Mouse (Mus musculus) hindbrain, embryonic 13.5 days (tissue): ENCODE measurements around the gene Mrpl11. TPM values are rescaled to one million over a fixed set of nuclear protein-coding genes. Genes with fewer than 3 reads are reported as not detected.
"Not testable (repeated sequence)": the region's sequence is repeated elsewhere in the genome, so short reads cannot be mapped to it uniquely, and the experiment has no call there.

ENCODE experiments used
- ATAC-seq: fragments of 200-750 bp; cut with Nextera tagmentation; 2 replicates; pipeline ENCODE4 v1.8.0; 2017; ENCODE audit warnings: moderate TSS enrichment; ENCODE audit not compliant: low FRiP score
- H3K27ac ChIP-seq: fragments of 300-500 bp; sonication (generic); 2 replicates; pipeline ENCODE4 v1.5.1; 2015; ENCODE audit warnings: inconsistent platforms, mild to moderate bottlenecking, moderate library complexity
- H3K27me3 ChIP-seq: fragments of 300-500 bp; sonication (generic); 2 replicates; pipeline ENCODE4 v1.6.1; 2015; ENCODE audit warnings: mild to moderate bottlenecking, inconsistent platforms
- H3K36me3 ChIP-seq: fragments of 300-500 bp; sonication (generic); 2 replicates; pipeline ENCODE4 v1.6.1; 2015; ENCODE audit warnings: mild to moderate bottlenecking, inconsistent platforms
- H3K4me1 ChIP-seq: fragments of 300-500 bp; sonication (generic); replicated peaks from 2 replicates; pipeline ENCODE4 v1.6.1; 2015; ENCODE audit warnings: inconsistent platforms
- H3K4me2 ChIP-seq: fragments of 300-500 bp; sonication (generic); 2 replicates; pipeline ENCODE4 v1.6.1; 2015; ENCODE audit warnings: inconsistent platforms, mild to moderate bottlenecking, moderate library complexity
- H3K4me3 ChIP-seq: fragments of 300-500 bp; sonication (generic); 2 replicates; pipeline ENCODE4 v1.5.1; 2015; ENCODE audit warnings: mild to moderate bottlenecking, inconsistent platforms
- H3K9ac ChIP-seq: fragments of 300-500 bp; sonication (generic); 2 replicates; pipeline ENCODE4 v1.6.1; 2015; ENCODE audit warnings: mild to moderate bottlenecking, inconsistent platforms
- H3K9me3 ChIP-seq: fragments of 300-500 bp; sonication (generic); 2 replicates; pipeline ENCODE4 v1.6.1; 2016; ENCODE audit warnings: inconsistent platforms
- whole genome bisulfite sequencing: fragments of 180-500 bp; shearing (Covaris S2); methylation state at CpG from one replicate; pipeline ENCODE4 v1.1.7; 2015; 5-methylcytosine and 5-hydroxymethylcytosine counted together
- polyA plus RNA-seq: library from polyadenylated mRNA; unstranded; fragments of >200 nt; fragmentation: Nextera tagmentation; extraction: Ambion mirVana; gene quantifications from 2 replicates; pipeline ENCODE4 v1.2.1, GENCODE M21; 2015

Gene Mrpl11
- polyA plus RNA-seq, 1 experiment from 2014 or later: 115 TPM

- ATAC-seq: no peak
- 43% methylated on average over 6 of the region's 6 CpGs for WGBS
Measured at GRCm38 (mm10) chr19:4945540-4945939, 16.4 kb upstream of the Mrpl11 start.

GRCm38 (mm10) chr19:4948641-4949040, 13.3 kb upstream of the Mrpl11 start:
- not testable (repeated sequence) for ATAC-seq, H3K4me2 ChIP-seq, H3K4me3 ChIP-seq, H3K36me3 ChIP-seq, H3K9me3 ChIP-seq, H3K27ac ChIP-seq, H3K9ac ChIP-seq, H3K4me1 ChIP-seq
- H3K27me3 ChIP-seq: 0 out of 2 replicates have a peak, but pooled peaks cover 14% of the 10 kb centered on the region
- 84% methylated on average over 9 of the region's 9 CpGs for WGBS

More at GRCm38 (mm10) chr19:4945540-4945939, 16.4 kb upstream of the Mrpl11 start:
- Histone ChIP-seq H3K36me3 (no peaks in the 10 kb centered on the region), H3K4me1 (peaks cover 18% of the 10 kb centered on the region), H3K27me3 (peaks cover 28% of the 10 kb centered on the region), H3K4me2 (no peak overlapping the region), H3K27ac (no peak overlapping the region), H3K4me3 (no peak overlapping the region), H3K9ac (no peak overlapping the region), H3K9me3 (no peaks in the 10 kb centered on the region)

GRCm38 (mm10) chr19:4968236-4968635, 6.3 kb downstream of the Mrpl11 start:
- H3K4me2 ChIP-seq: no peak overlapping the region
- ATAC-seq: no peak
- peaks cover 37% of the 10 kb centered on the region for H3K36me3 ChIP-seq
- H3K27me3 ChIP-seq: no peaks in the 10 kb centered on the region
- H3K9ac ChIP-seq: no peak overlapping the region
- WGBS: 93% methylated on average over 2 of the region's 2 CpGs
- H3K27ac ChIP-seq: no peak overlapping the region
- peaks cover 2% of the 10 kb centered on the region for H3K4me1 ChIP-seq
- no peak overlapping the region for H3K4me3 ChIP-seq
- H3K9me3 ChIP-seq: no peaks in the 10 kb centered on the region

- H3K9ac ChIP-seq: no peak overlapping the region
- no peaks in the 10 kb centered on the region for H3K4me1 ChIP-seq
- H3K36me3 ChIP-seq: peaks cover 6% of the 10 kb centered on the region; the same call in 1 of the 2 replicates
- H3K4me2 ChIP-seq: no peak overlapping the region
- H3K27me3 ChIP-seq: peaks cover 57% of the 10 kb centered on the region
- H3K27ac ChIP-seq: no peak overlapping the region
- H3K4me3 ChIP-seq: no peak overlapping the region
- H3K9me3 ChIP-seq: no peaks in the 10 kb centered on the region
- ATAC-seq: no peak
Measured at GRCm38 (mm10) chr19:4981767-4982166, 19.8 kb downstream of the Mrpl11 start.

GRCm38 (mm10) chr19:4989013-4989412, 27.1 kb downstream of the Mrpl11 start:
- ATAC-seq: no peak
- H3K27me3 ChIP-seq: peaks cover 98% of the 10 kb centered on the region

GRCm38 (mm10) chr19:4989434-4990255, 27.7 kb downstream of the Mrpl11 start:
- Histone ChIP-seq H3K9ac (peak overlapping the region; percentile 78), H3K9me3 (no peaks in the 10 kb centered on the region), H3K27ac (peak overlapping the region; percentile 77), H3K4me3 (peak overlapping the region; percentile 51), H3K27me3 (peaks cover 96% of the 10 kb centered on the region), H3K4me2 (peak overlapping the region; percentile 76), H3K4me1 (peaks cover 45% of the 10 kb centered on the region), H3K36me3 (peaks cover 12% of the 10 kb centered on the region)
- ATAC-seq: peak; percentile 84
- 12% methylated on average over 45 of the region's 47 CpGs for WGBS

More at GRCm38 (mm10) chr19:4989013-4989412, 27.1 kb downstream of the Mrpl11 start:
- Histone ChIP-seq H3K9ac (peak overlapping the region; percentile 78), H3K27ac (peak overlapping the region; percentile 77; the same call in 1 of the 2 replicates), H3K36me3 (peaks cover 12% of the 10 kb centered on the region), H3K4me1 (peaks cover 40% of the 10 kb centered on the region), H3K9me3 (no peaks in the 10 kb centered on the region), H3K4me3 (peak overlapping the region; percentile 51), H3K4me2 (peak overlapping the region; percentile 76)
- 3% methylated on average over 13 of the region's 13 CpGs for WGBS

- peaks cover 48% of the 10 kb centered on the region for H3K4me1 ChIP-seq
- H3K36me3 ChIP-seq: peaks cover 12% of the 10 kb centered on the region
- peak; percentile 14; the same call in 1 of the 2 replicates for ATAC-seq
- H3K4me3 ChIP-seq: peak within 1 kb of the TSS; percentile 51
- peaks cover 96% of the 10 kb centered on the region for H3K27me3 ChIP-seq
- 19% methylated on average over 4 of the region's 4 CpGs for WGBS
- H3K27ac ChIP-seq: peak within 1 kb of the TSS; percentile 77
- peak within 1 kb of the TSS; percentile 78 for H3K9ac ChIP-seq
- peak within 1 kb of the TSS; percentile 76 for H3K4me2 ChIP-seq
- H3K9me3 ChIP-seq: no peaks in the 10 kb centered on the region
Measured at GRCm38 (mm10) chr19:4990256-4990625, 28.3 kb downstream of the Mrpl11 start, which contains the start of gene Npas4. TSS of gene Npas4 (minus strand) at chr19:4990316.

- WGBS: 2% methylated on average over 21 of the region's 22 CpGs
- H3K9me3 ChIP-seq: no peaks in the 10 kb centered on the region
- H3K27ac ChIP-seq: peak overlapping the region; percentile 77; the same call in 1 of the 2 replicates
- peaks cover 12% of the 10 kb centered on the region for H3K36me3 ChIP-seq
- peaks cover 95% of the 10 kb centered on the region for H3K27me3 ChIP-seq
- H3K4me2 ChIP-seq: peak overlapping the region; percentile 76
- H3K4me3 ChIP-seq: peak overlapping the region; percentile 51
- peak overlapping the region; percentile 78 for H3K9ac ChIP-seq
- peaks cover 48% of the 10 kb centered on the region for H3K4me1 ChIP-seq
- ATAC-seq: no peak
Measured at GRCm38 (mm10) chr19:4990716-4991115, 28.8 kb downstream of the Mrpl11 start.

- H3K4me2 ChIP-seq: no peak overlapping the region
Measured at GRCm38 (mm10) chr19:4992371-4992770, 30.4 kb downstream of the Mrpl11 start.

GRCm38 (mm10) chr19:4992904-4993303, 31.0 kb downstream of the Mrpl11 start:
- Histone ChIP-seq H3K27ac (no peak overlapping the region), H3K9ac (peak overlapping the region; percentile 29; the same call in 1 of the 2 replicates), H3K4me3 (no peak overlapping the region), H3K9me3 (no peaks in the 10 kb centered on the region), H3K4me2 (no peak overlapping the region), H3K4me1 (peaks cover 58% of the 10 kb centered on the region), H3K36me3 (no peaks in the 10 kb centered on the region), H3K27me3 (peaks cover 89% of the 10 kb centered on the region)
- WGBS: 6% methylated on average over 9 of the region's 9 CpGs
- no peak for ATAC-seq

More at GRCm38 (mm10) chr19:4992371-4992770, 30.4 kb downstream of the Mrpl11 start:
- no peak for ATAC-seq
- Histone ChIP-seq H3K27me3 (peaks cover 94% of the 10 kb centered on the region), H3K4me3 (no peak overlapping the region), H3K36me3 (no peaks in the 10 kb centered on the region; the same call in 1 of the 2 replicates), H3K27ac (no peak overlapping the region), H3K9me3 (no peaks in the 10 kb centered on the region), H3K9ac (no peak overlapping the region), H3K4me1 (peaks cover 52% of the 10 kb centered on the region)
- 18% methylated on average over 8 of the region's 8 CpGs for WGBS

- no peak overlapping the region for H3K4me3 ChIP-seq
- WGBS: 51% methylated on average over 5 of the region's 5 CpGs
- H3K4me2 ChIP-seq: no peak overlapping the region
- no peak for ATAC-seq
- no peaks in the 10 kb centered on the region for H3K9me3 ChIP-seq
- peaks cover 77% of the 10 kb centered on the region for H3K27me3 ChIP-seq
- peaks cover 61% of the 10 kb centered on the region for H3K4me1 ChIP-seq
- no peak overlapping the region for H3K9ac ChIP-seq
- H3K27ac ChIP-seq: no peak overlapping the region
- H3K36me3 ChIP-seq: no peaks in the 10 kb centered on the region
Measured at GRCm38 (mm10) chr19:4994043-4994442, 32.1 kb downstream of the Mrpl11 start.

GRCm38 (mm10) chr19:4999445-5000140, 37.6 kb downstream of the Mrpl11 start:
- no peak overlapping the region for H3K4me3 ChIP-seq
- 0 out of 2 replicates have a peak overlapping the region, but pooled peaks have one; percentile 5 for H3K4me2 ChIP-seq
- no peak overlapping the region for H3K27ac ChIP-seq
- WGBS: 76% methylated on average over 6 of the region's 6 CpGs
- no peaks in the 10 kb centered on the region for H3K36me3 ChIP-seq
- peaks cover 51% of the 10 kb centered on the region for H3K4me1 ChIP-seq
- no peak for ATAC-seq
- H3K9me3 ChIP-seq: no peaks in the 10 kb centered on the region
- H3K9ac ChIP-seq: no peak overlapping the region
- peaks cover 43% of the 10 kb centered on the region for H3K27me3 ChIP-seq
